Mouse (Mus musculus) liver, embryonic 11.5 days (tissue): Measurements from ENCODE around the gene Oprd1. TPM values are rescaled to one million over a fixed set of nuclear protein-coding genes. Genes with fewer than 3 reads are reported as not detected.
A peak's percentile ranks its signal among the peaks of the same experiment; 100 is the strongest.

ENCODE experiments used
- ATAC-seq: fragments of 200-750 bp; cut with Nextera tagmentation; replicated peaks from 2 replicates; pipeline ENCODE4 v1.8.0; 2017; ENCODE audit warnings: moderate number of reproducible peaks, mild to moderate bottlenecking, moderate TSS enrichment, moderate library complexity; ENCODE audit not compliant: low FRiP score
- DNase-seq: peaks from one replicate; pipeline ENCODE4 v3.0.0-alpha.2; 2017; ENCODE audit warnings: low spot score
- H3K27ac ChIP-seq: fragments of 300-500 bp; sonication (generic); 2 replicates; pipeline ENCODE4 v1.5.1; 2014; ENCODE audit warnings: mild to moderate bottlenecking, low read depth, low read length, control low read depth
- H3K27me3 ChIP-seq: fragments of 300-500 bp; sonication (generic); replicated peaks from 2 replicates; pipeline ENCODE4 v1.6.1; 2014; ENCODE audit warnings: low read length, mixed read lengths; ENCODE audit not compliant: control insufficient read depth, insufficient read depth
- H3K36me3 ChIP-seq: fragments of 300-500 bp; sonication (generic); 2 replicates; pipeline ENCODE4 v1.6.1; 2014; ENCODE audit warnings: mild to moderate bottlenecking, low read length, moderate library complexity, mixed read lengths; ENCODE audit not compliant: control insufficient read depth, insufficient read depth
- H3K4me1 ChIP-seq: fragments of 300-500 bp; sonication (generic); replicated peaks from 2 replicates; pipeline ENCODE4 v1.6.1; 2014; ENCODE audit warnings: low read length, mixed read lengths; ENCODE audit not compliant: control insufficient read depth, insufficient read depth
- H3K4me2 ChIP-seq: fragments of 300-500 bp; sonication (generic); 2 replicates; pipeline ENCODE4 v1.6.1; 2014; ENCODE audit warnings: mild to moderate bottlenecking, control low read depth, moderate library complexity
- H3K4me3 ChIP-seq: fragments of 300-500 bp; sonication (generic); 2 replicates; pipeline ENCODE4 v1.5.1; 2014; ENCODE audit warnings: low read depth, low read length, control low read depth
- H3K9ac ChIP-seq: fragments of 300-500 bp; sonication (generic); 2 replicates; pipeline ENCODE4 v1.6.1; 2014; ENCODE audit warnings: low read depth, low read length, control low read depth
- H3K9me3 ChIP-seq: fragments of 300-500 bp; sonication (generic); 2 replicates; pipeline ENCODE4 v1.6.1; 2016; ENCODE audit warnings: low read length, inconsistent platforms, mixed read lengths; ENCODE audit not compliant: control insufficient read depth
- WGBS: fragments of 180-500 bp; shearing (Covaris S2); extraction: QIAGEN DNeasy Blood & Tissue Kit; methylation state at CpG from one replicate; pipeline ENCODE4 v1.1.7; 2014; 5-methylcytosine and 5-hydroxymethylcytosine counted together
- polyA plus RNA-seq: library from polyadenylated mRNA; unstranded; fragments of >200 nt; fragmentation: Nextera tagmentation; extraction: Ambion mirVana; gene quantifications from 2 replicates; pipeline ENCODE4 v1.2.1, GENCODE M21; 2014

The Oprd1 gene
- polyA plus RNA-seq, 1 experiment from 2014 or later, result 0.45 TPM

- peaks cover 71% of the 10 kb centered on the region for H3K4me1 ChIP-seq
- peak within 1 kb of the TSS; percentile 99 for H3K4me2 ChIP-seq
- H3K36me3 ChIP-seq, result peaks cover 13% of the 10 kb centered on the region
- peak within 1 kb of the TSS; percentile 93 for H3K9ac ChIP-seq
- H3K4me3 ChIP-seq, result peak within 1 kb of the TSS; percentile 76
- H3K27ac ChIP-seq, result peak within 1 kb of the TSS; percentile 100
- peak; percentile 70 for DNase-seq
- WGBS, result under 1% methylated on average over 41 of the region's 42 CpGs
- no peaks in the 10 kb centered on the region for H3K27me3 ChIP-seq
- H3K9me3 ChIP-seq, result no peaks in the 10 kb centered on the region
- ATAC-seq, result 0 out of 2 replicates have a peak, but pooled peaks have one; percentile 13
Observed at GRCm38 (mm10) chr4:132074077-132074932, 70.0 kb downstream of the Oprd1 start, which contains the start of gene Gm10300. Gene Gm10300, plus strand, starts transcription at chr4:132074697.

DNA sequence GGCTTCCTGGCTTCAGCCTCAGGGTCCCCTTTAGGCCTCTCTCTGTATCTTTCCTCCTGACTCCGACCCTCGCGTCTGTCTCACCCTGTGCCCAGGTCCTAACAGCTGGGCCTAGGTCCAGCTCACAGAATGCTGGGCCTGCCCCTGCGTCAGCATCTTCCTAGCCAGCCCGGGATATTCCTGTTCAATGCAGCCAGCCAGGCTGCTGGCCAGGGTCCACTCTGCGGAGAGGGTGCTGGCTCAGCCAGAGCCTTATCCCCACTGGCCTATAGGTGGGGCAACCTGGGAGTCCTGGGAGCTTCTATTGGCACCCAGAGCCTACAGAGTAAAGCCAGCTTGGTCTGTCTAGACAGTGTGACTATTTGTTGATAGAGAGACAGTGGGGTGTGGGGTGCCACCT lies 71.3 kb downstream of the Oprd1 start:
- H3K4me2 ChIP-seq, result peak overlapping the region; percentile 99
- peak overlapping the region; percentile 100 for H3K27ac ChIP-seq
- no peaks in the 10 kb centered on the region for H3K9me3 ChIP-seq
- H3K36me3 ChIP-seq, result peaks cover 13% of the 10 kb centered on the region
- no peak for ATAC-seq
- H3K9ac ChIP-seq, result peak overlapping the region; percentile 93
- H3K27me3 ChIP-seq, result no peaks in the 10 kb centered on the region
- no peak for DNase-seq
- peaks cover 73% of the 10 kb centered on the region for H3K4me1 ChIP-seq
- WGBS, result 81% methylated on average over 6 of the region's 6 CpGs
- H3K4me3 ChIP-seq, result peak overlapping the region; percentile 76

- Histone ChIP-seq H3K9ac (peak overlapping the region; percentile 48), H3K9me3 (no peaks in the 10 kb centered on the region), H3K27me3 (no peaks in the 10 kb centered on the region), H3K4me2 (peak overlapping the region; percentile 99), H3K4me1 (peaks cover 80% of the 10 kb centered on the region), H3K27ac (no peak overlapping the region), H3K4me3 (peak overlapping the region; percentile 28; the same call in 1 of the 2 replicates), H3K36me3 (peaks cover 13% of the 10 kb centered on the region)
- DNase-seq (no peak), ATAC-seq (no peak)
- WGBS, result 81% methylated on average over 3 of the region's 3 CpGs
Observed at GRCm38 (mm10) chr4:132072156-132072555, 72.1 kb downstream of the Oprd1 start.

GRCm38 (mm10) chr4:132071674-132072073 lies 72.6 kb downstream of the Oprd1 start:
- Histone ChIP-seq H3K27ac (no peak overlapping the region; the same call in 1 of the 2 replicates), H3K27me3 (no peaks in the 10 kb centered on the region), H3K4me1 (peaks cover 82% of the 10 kb centered on the region), H3K9me3 (no peaks in the 10 kb centered on the region), H3K4me2 (peak overlapping the region; percentile 99), H3K36me3 (peaks cover 13% of the 10 kb centered on the region), H3K4me3 (no peak overlapping the region), H3K9ac (no peak overlapping the region; the same call in 1 of the 2 replicates)
- WGBS, result 90% methylated on average over 2 of the region's 2 CpGs
- no peak for ATAC-seq
- DNase-seq, result no peak

DNA sequence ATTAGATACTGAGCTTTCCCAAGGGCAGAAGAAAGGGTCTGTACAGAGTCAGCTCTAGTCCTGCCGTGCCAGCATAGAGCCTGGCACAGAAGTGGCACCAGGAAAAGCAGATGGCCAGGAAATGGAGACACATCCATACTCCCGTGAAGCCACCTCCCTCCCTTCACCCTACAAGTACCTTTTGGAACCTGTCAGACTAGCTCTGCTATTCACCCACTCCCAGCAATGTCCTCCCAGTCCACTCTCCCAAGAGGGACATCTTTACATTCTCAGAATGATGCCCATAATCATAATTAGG lies 76.4 kb downstream of the Oprd1 start:
- Histone ChIP-seq H3K4me2 (peak overlapping the region; percentile 52), H3K36me3 (peaks cover 19% of the 10 kb centered on the region), H3K9ac (peak overlapping the region; percentile 40; the same call in 1 of the 2 replicates), H3K27ac (peak overlapping the region; percentile 30; the same call in 1 of the 2 replicates), H3K27me3 (no peaks in the 10 kb centered on the region), H3K4me3 (peak overlapping the region; percentile 18; the same call in 1 of the 2 replicates), H3K4me1 (peaks cover 88% of the 10 kb centered on the region), H3K9me3 (no peaks in the 10 kb centered on the region)
- DNase-seq (no peak), ATAC-seq (no peak)
- 68% methylated on average over 2 of the region's 2 CpGs for WGBS

- H3K27ac ChIP-seq, result peak overlapping the region; percentile 30; the same call in 1 of the 2 replicates
- H3K4me2 ChIP-seq, result peak overlapping the region; percentile 52
- no peaks in the 10 kb centered on the region for H3K9me3 ChIP-seq
- peak overlapping the region; percentile 18; the same call in 1 of the 2 replicates for H3K4me3 ChIP-seq
- WGBS, result 71% methylated on average over 14 of the region's 14 CpGs
- peak; percentile 66 for ATAC-seq
- H3K4me1 ChIP-seq, result peaks cover 86% of the 10 kb centered on the region
- H3K36me3 ChIP-seq, result peaks cover 16% of the 10 kb centered on the region
- H3K27me3 ChIP-seq, result no peaks in the 10 kb centered on the region
- H3K9ac ChIP-seq, result peak overlapping the region; percentile 40; the same call in 1 of the 2 replicates
- DNase-seq, result no peak
Observed at GRCm38 (mm10) chr4:132067112-132067937, 77.0 kb downstream of the Oprd1 start.

DNA sequence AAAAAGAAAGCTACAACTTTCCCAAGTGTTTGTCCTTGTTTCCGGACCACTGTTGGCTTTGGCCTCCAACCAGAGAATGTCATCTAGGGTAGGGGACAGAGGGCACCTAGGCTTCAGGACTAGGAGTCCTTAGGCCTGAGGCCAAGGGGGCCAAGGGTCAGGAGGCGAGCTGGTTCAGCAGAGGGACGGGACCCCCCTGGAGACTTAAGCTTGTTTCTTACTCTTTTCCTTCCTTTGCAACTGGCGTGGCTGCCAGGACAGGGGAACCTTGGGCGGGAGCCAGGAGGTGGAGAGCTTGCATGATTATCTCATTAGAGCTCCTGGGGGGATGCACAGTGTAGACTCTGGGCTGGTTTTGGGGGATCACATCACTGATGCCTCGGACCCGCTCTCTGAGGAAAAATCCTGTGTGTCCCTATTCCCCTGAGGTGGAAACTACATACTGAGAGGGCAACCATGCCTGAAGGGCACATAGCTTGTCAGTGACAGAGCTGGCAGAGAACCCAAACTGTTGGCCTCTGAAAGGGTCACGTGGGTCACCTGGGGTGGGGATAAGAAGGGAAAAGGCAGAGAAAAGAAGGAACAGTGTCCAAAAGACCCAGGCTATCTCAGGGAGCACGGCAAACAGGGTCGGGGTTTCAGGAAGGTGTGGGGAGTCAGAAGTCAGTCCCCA lies 78.0 kb downstream of the Oprd1 start:
- H3K27me3 ChIP-seq, result no peaks in the 10 kb centered on the region
- DNase-seq (no peak), ATAC-seq (no peak)
- H3K9ac ChIP-seq, result peak overlapping the region; percentile 28; the same call in 1 of the 2 replicates
- H3K36me3 ChIP-seq, result peaks cover 11% of the 10 kb centered on the region
- H3K4me2 ChIP-seq, result peak overlapping the region; percentile 52
- peaks cover 83% of the 10 kb centered on the region for H3K4me1 ChIP-seq
- H3K27ac ChIP-seq, result peak overlapping the region; percentile 21; the same call in 1 of the 2 replicates
- H3K4me3 ChIP-seq, result no peak overlapping the region
- no peaks in the 10 kb centered on the region for H3K9me3 ChIP-seq
- 75% methylated on average over 10 of the region's 10 CpGs for WGBS

GRCm38 (mm10) chr4:132065578-132065977 lies 78.7 kb downstream of the Oprd1 start:
- no peak overlapping the region for H3K4me3 ChIP-seq
- peak overlapping the region; percentile 52 for H3K4me2 ChIP-seq
- H3K36me3 ChIP-seq, result peaks cover 7% of the 10 kb centered on the region
- no peak for DNase-seq
- peak overlapping the region; percentile 28; the same call in 1 of the 2 replicates for H3K9ac ChIP-seq
- no peaks in the 10 kb centered on the region for H3K27me3 ChIP-seq
- peak; percentile 57 for ATAC-seq
- H3K9me3 ChIP-seq, result no peaks in the 10 kb centered on the region
- no peak overlapping the region for H3K27ac ChIP-seq
- 45% methylated on average over 3 of the region's 3 CpGs for WGBS
- peaks cover 82% of the 10 kb centered on the region for H3K4me1 ChIP-seq
